Mouse (Mus musculus): ENCODE measurements at regions not wholly inside any gene's neighbourhood (a gene's known extent, or its start where the extent isn't known, plus 50 kb on each side); places are given as distances from the start of the nearest gene placed in this dataset.

- in situ Hi-C loops (cut with MboI; ENCODE audit: unreplicated experiment in 2 of 2) = loop anchor here in 1 of 2 experiments (25.0 kb wide), 1 partner anchor 1723 kb away; no protein-coding TSS in a partner anchor
Measured at GRCm38 (mm10) chr2:133614672-133615071, 62.7 kb downstream of the Bmp2 start.

GRCm38 (mm10) chr2:133615299-133615698 lies 63.3 kb downstream of the Bmp2 start:
- in situ Hi-C loops (cut with MboI; ENCODE audit: unreplicated experiment in 2 of 2) = loop anchor here in 1 of 2 experiments (25.0 kb wide), 1 partner anchor 1722 kb away; no protein-coding TSS in a partner anchor

- in situ Hi-C loops (cut with MboI; ENCODE audit: unreplicated experiment in 2 of 2) = loop anchor here in 1 of 2 experiments (25.0 kb wide), 1 partner anchor 1720 kb away; no protein-coding TSS in a partner anchor
Measured at GRCm38 (mm10) chr2:133617317-133617835, 65.4 kb downstream of the Bmp2 start.

- in situ Hi-C loops (cut with MboI; ENCODE audit: unreplicated experiment in 2 of 2) = loop anchor here in 1 of 2 experiments (25.0 kb wide), 1 partner anchor 1715 kb away; no protein-coding TSS in a partner anchor
Measured at GRCm38 (mm10) chr2:133622523-133622922, 70.6 kb downstream of the Bmp2 start.

- in situ Hi-C loops (cut with MboI; ENCODE audit: unreplicated experiment in 2 of 2) = no loop called here
Measured at GRCm38 (mm10) chr2:133625542-133625941, 73.6 kb downstream of the Bmp2 start.

GRCm38 (mm10) chr2:133628874-133629273 lies 76.9 kb downstream of the Bmp2 start:
- in situ Hi-C loops (cut with MboI; ENCODE audit: unreplicated experiment in 2 of 2) = no loop called here

- in situ Hi-C loops (cut with MboI; ENCODE audit: unreplicated experiment in 2 of 2) = no loop called here
Measured at GRCm38 (mm10) chr2:133635434-133635833, 83.5 kb downstream of the Bmp2 start.

- in situ Hi-C loops (cut with MboI; ENCODE audit: unreplicated experiment in 2 of 2) = no loop called here
Measured at GRCm38 (mm10) chr2:133649874-133650481, 98.0 kb downstream of the Bmp2 start.

GRCm38 (mm10) chr2:133666331-133667054 lies 114.5 kb downstream of the Bmp2 start:
- in situ Hi-C loops (cut with MboI; ENCODE audit: unreplicated experiment in 2 of 2) = no loop called here

- in situ Hi-C loops (cut with MboI; ENCODE audit: unreplicated experiment in 2 of 2) = no loop called here
Measured at GRCm38 (mm10) chr2:133667055-133667395, 115.1 kb downstream of the Bmp2 start.

- in situ Hi-C loops (cut with MboI; ENCODE audit: unreplicated experiment in 2 of 2) = no loop called here
Measured at GRCm38 (mm10) chr2:133669821-133670220, 117.9 kb downstream of the Bmp2 start.

GRCm38 (mm10) chr2:133671528-133671927 lies 119.6 kb downstream of the Bmp2 start:
- in situ Hi-C loops (cut with MboI; ENCODE audit: unreplicated experiment in 2 of 2) = no loop called here

GRCm38 (mm10) chr2:133684367-133684766 lies 132.4 kb downstream of the Bmp2 start:
- in situ Hi-C loops (cut with MboI; ENCODE audit: unreplicated experiment in 2 of 2) = no loop called here

- in situ Hi-C loops (cut with MboI; ENCODE audit: unreplicated experiment in 2 of 2) = no loop called here
Measured at GRCm38 (mm10) chr2:133688121-133688787, 136.3 kb downstream of the Bmp2 start.

- in situ Hi-C loops (cut with MboI; ENCODE audit: unreplicated experiment in 2 of 2) = no loop called here
Measured at GRCm38 (mm10) chr2:133688788-133689155, 136.8 kb downstream of the Bmp2 start.

- in situ Hi-C loops (cut with MboI; ENCODE audit: unreplicated experiment in 2 of 2) = no loop called here
Measured at GRCm38 (mm10) chr2:133708735-133709584, 157.0 kb downstream of the Bmp2 start.

- in situ Hi-C loops (cut with MboI; ENCODE audit: unreplicated experiment in 2 of 2) = no loop called here
Measured at GRCm38 (mm10) chr2:133716243-133716642, 164.3 kb downstream of the Bmp2 start.

- in situ Hi-C loops (cut with MboI; ENCODE audit: unreplicated experiment in 2 of 2) = no loop called here
Measured at GRCm38 (mm10) chr2:133717076-133717475, 165.1 kb downstream of the Bmp2 start.

- in situ Hi-C loops (cut with MboI; ENCODE audit: unreplicated experiment in 2 of 2) = no loop called here
Measured at GRCm38 (mm10) chr2:133724310-133724709, 172.4 kb downstream of the Bmp2 start.

GRCm38 (mm10) chr2:133724757-133725156 lies 172.8 kb downstream of the Bmp2 start:
- in situ Hi-C loops (cut with MboI; ENCODE audit: unreplicated experiment in 2 of 2) = no loop called here
